Mouse (Mus musculus) spleen, adult 2 months (tissue): ENCODE data around the gene Grhl3. TPM values are rescaled to one million over a fixed set of nuclear protein-coding genes. Genes with fewer than 3 reads are reported as not detected.

ENCODE experiments used
- DNase-seq, 2 experiments: peaks; one replicate each; pipeline versions ENCODE4 v3.0.0 to v3.0.0-alpha.2; 2012 to 2021; ENCODE audit warnings: low spot score in 2 of 2, low read depth in 1 of 2
- H3K27ac ChIP-seq: fragments of 200-500 bp; 2 replicates; pipeline ENCODE4 v1.5.1; 2012; ENCODE audit warnings: low read length, inconsistent platforms; ENCODE audit not compliant: insufficient read depth
- H3K27me3 ChIP-seq: fragments of 200-500 bp; 2 replicates; pipeline ENCODE4 v1.6.1; 2012; ENCODE audit warnings: mild to moderate bottlenecking, moderate library complexity, low read length, inconsistent platforms; ENCODE audit not compliant: control insufficient read depth, insufficient read depth
- H3K36me3 ChIP-seq: fragments of 200-500 bp; 2 replicates; pipeline ENCODE4 v1.6.1; 2012; ENCODE audit warnings: mild to moderate bottlenecking, low read length, inconsistent platforms; ENCODE audit not compliant: control insufficient read depth, insufficient read depth
- H3K4me1 ChIP-seq: fragments of 200-500 bp; 2 replicates; pipeline ENCODE4 v1.6.1; 2011; ENCODE audit warnings: inconsistent platforms; ENCODE audit not compliant: control insufficient read depth, insufficient read depth, insufficient read length
- H3K4me3 ChIP-seq: fragments of 200-500 bp; 2 replicates; pipeline ENCODE4 v1.5.1; 2011; ENCODE audit warnings: mild to moderate bottlenecking, inconsistent platforms; ENCODE audit not compliant: insufficient read depth, insufficient read length; ENCODE audit errors: extremely low read depth
- CTCF ChIP-seq: fragments of 200-500 bp; IDR thresholded peaks from 2 replicates; pipeline ENCODE4 v1.5.1; 2011; ENCODE audit warnings: mild to moderate bottlenecking, inconsistent platforms; ENCODE audit not compliant: insufficient read depth, insufficient read length, insufficient replicate concordance; ENCODE audit errors: extremely low read depth
- POLR2A ChIP-seq: fragments of 200-500 bp; IDR thresholded peaks from 2 replicates; pipeline ENCODE4 v1.6.1; 2011; ENCODE audit warnings: low read depth, low read length, inconsistent platforms
- WGBS: fragments of 180-500 bp; shearing (Covaris S2); methylation state at CpG from one replicate; pipeline ENCODE4 v1.1.7; 2018; 5-methylcytosine and 5-hydroxymethylcytosine counted together
- polyA plus RNA-seq: library from polyadenylated mRNA; depleted of rRNA; stranded (reverse); fragments of >200 nt; gene quantifications from 2 replicates; pipeline ENCODE4 v1.2.3, GENCODE M21; 2012

The Grhl3 gene
- polyA plus RNA-seq, 1 experiment: 0.12 TPM

DNA sequence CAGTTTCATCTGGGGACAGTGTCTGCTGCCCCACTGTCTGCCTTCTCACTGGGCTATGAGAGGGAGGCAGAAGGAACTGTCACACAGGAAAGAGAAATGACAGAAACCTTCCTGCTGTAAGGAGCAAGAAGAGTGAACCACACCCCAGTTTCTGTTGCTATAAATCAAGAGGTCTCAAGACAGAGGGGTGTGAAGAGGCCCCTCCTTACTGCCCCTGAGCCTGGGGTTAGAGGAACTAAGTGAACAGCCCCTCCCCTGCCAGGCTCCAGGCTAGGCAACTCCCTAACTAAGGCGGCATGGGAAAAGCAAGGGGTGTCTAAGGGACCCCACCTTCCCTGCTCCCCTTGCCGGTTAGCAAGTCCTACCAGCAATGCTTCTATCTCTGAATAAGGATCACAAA lies 9.6 kb downstream of the Grhl3 start:
- 13% methylated on average over 2 of the region's 2 CpGs for WGBS
- Histone ChIP-seq H3K27ac (no peak overlapping the region), H3K4me1 (peaks cover under 1% of the 10 kb centered on the region; the same call in 1 of the 2 replicates), H3K4me3 (no peak overlapping the region), H3K36me3 (no peaks in the 10 kb centered on the region), H3K27me3 (peaks cover under 1% of the 10 kb centered on the region; the same call in 1 of the 2 replicates)
- TF ChIP-seq POLR2A: no peak
- TF ChIP-seq CTCF: no peak
- no peak for DNase-seq

DNA sequence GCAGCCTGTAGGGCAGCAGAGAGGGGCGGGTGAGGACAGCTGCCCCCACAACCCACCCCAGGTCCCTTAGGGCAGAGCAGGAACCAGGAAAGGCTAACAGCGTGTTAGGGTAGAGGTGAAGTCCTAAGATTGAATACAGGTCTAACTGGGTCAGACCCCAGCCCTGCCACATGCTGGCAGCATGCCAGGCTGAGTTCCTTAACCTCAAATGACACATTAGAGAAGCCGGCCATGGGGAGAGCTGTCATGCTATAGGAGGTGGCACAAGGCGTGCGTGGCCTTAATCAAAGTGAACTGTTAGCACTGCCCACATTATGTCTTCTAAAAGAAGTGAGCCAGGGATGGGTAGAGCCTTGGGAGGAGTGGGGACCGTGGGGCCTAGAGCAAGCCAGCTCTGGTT lies 24.1 kb downstream of the Grhl3 start:
- H3K4me3 ChIP-seq: no peak overlapping the region
- no peak for DNase-seq
- H3K27me3 ChIP-seq: no peaks in the 10 kb centered on the region
- WGBS: 73% methylated on average over 6 of the region's 6 CpGs
- H3K27ac ChIP-seq: no peak overlapping the region
- no peaks in the 10 kb centered on the region for H3K36me3 ChIP-seq
- H3K4me1 ChIP-seq: peaks cover 5% of the 10 kb centered on the region; the same call in 1 of the 2 replicates
- no peak for TF ChIP-seq CTCF
- TF ChIP-seq POLR2A: no peak

DNA sequence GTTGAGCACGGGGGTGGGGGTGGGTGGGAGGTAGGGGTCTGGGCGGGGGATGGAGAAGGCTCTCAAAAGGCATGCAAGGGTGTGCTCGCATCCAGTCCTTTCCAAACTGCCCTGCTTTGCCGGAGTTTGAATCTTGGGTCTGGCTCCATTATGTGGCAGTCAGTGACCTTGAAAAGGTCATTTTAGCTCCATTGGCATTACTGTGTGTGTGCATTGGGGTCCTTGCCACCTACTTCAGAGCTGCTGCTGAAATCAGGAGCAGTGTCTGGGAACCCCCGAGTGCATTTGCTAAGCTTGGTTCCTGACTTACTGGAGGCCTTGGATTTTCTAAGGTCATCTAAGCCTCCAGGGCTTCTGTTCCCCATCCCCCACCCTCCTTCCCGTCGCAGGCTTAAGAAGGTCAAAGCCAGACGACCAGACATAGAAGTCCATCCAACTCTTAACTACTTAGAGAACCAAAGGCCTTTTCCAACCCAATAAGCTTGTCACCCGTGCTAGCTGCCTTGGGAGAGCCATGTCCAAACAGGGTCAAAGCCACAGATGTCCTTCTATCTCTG lies 24.8 kb downstream of the Grhl3 start:
- Histone ChIP-seq H3K36me3 (no peaks in the 10 kb centered on the region), H3K27ac (no peak overlapping the region), H3K4me3 (no peak overlapping the region), H3K4me1 (peaks cover 5% of the 10 kb centered on the region; the same call in 1 of the 2 replicates), H3K27me3 (no peaks in the 10 kb centered on the region)
- TF ChIP-seq POLR2A (no peak), CTCF (no peak)
- WGBS: 74% methylated on average over 9 of the region's 9 CpGs
- no peak for DNase-seq

DNA sequence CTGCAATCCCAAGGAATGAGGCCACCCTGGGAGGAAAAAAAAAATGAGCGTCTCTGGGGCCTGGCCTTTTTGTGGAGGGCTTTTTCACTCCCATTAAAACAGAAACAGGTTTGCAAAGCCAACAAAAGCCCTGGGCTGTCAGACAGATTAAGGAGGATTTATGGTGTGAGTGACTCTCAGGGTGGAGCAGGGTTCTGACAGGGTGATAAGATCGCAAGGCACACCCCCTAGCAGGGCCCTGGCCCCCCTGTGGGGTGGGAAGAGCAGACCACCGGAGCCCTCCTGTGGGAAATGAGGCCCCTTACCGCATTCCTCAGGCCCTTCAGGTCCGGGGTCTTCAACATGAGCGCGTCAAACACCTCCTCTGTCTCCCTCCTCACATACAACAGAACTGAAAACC lies 25.3 kb downstream of the Grhl3 start:
- Histone ChIP-seq H3K4me3 (no peak overlapping the region), H3K36me3 (no peaks in the 10 kb centered on the region), H3K27me3 (no peaks in the 10 kb centered on the region), H3K4me1 (peaks cover 5% of the 10 kb centered on the region; the same call in 1 of the 2 replicates), H3K27ac (no peak overlapping the region)
- TF ChIP-seq CTCF (no peak), POLR2A (no peak)
- 81% methylated on average over 7 of the region's 7 CpGs for WGBS
- DNase-seq: no peak

DNA sequence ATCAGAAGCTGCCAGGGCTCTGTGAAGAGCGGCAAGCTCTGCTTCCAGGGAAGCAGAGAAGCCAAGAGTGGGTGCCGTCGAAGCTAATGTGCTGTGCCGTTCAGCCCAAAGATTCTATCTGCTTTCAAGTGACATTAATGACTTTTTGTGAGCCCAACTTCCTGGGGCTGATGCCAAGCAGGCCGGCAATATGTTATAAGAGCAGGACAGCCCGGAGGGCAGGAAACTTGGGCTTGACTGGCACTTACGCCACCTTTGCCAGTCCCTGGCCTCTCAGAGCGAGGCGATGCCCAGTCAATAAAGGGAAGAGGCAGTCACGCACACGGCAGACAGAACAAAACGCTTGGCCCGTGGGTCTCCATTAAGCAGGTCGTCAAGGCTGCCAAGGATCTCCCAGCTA lies 25.9 kb downstream of the Grhl3 start:
- WGBS: 64% methylated on average over 14 of the region's 14 CpGs
- no peak for TF ChIP-seq POLR2A
- no peak for TF ChIP-seq CTCF
- DNase-seq: no peak

DNA sequence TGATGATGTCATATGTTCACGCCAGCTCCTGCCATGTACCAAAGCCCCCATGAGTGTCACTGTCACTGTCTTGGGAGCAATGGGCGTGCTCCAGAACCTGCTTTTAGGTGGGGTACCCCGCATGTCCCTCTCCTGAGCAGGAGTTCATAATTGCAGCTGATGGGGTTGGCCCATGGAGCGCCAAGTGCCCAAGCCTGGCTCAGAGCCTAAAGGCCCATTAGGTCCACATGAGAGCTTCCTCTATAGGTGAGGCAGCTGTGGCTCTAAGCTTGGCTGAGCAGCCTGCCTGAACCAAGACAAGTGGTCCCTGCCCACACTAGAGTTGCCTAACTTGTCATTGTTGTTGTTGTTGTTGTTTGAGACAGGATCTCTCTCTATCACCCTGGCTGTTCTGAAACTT lies 26.6 kb downstream of the Grhl3 start:
- no peak overlapping the region for H3K27ac ChIP-seq
- TF ChIP-seq CTCF: no peak
- no peak overlapping the region for H3K4me3 ChIP-seq
- no peaks in the 10 kb centered on the region for H3K27me3 ChIP-seq
- peaks cover 5% of the 10 kb centered on the region; the same call in 1 of the 2 replicates for H3K4me1 ChIP-seq
- H3K36me3 ChIP-seq: no peaks in the 10 kb centered on the region
- no peak for DNase-seq
- WGBS: 89% methylated on average over 4 of the region's 4 CpGs

More for the DNA sequence above, 25.9 kb downstream of the Grhl3 start:
- no peaks in the 10 kb centered on the region for H3K36me3 ChIP-seq
- H3K27ac ChIP-seq: no peak overlapping the region
- no peak overlapping the region for H3K4me3 ChIP-seq
- H3K27me3 ChIP-seq: no peaks in the 10 kb centered on the region
- H3K4me1 ChIP-seq: peaks cover 5% of the 10 kb centered on the region; the same call in 1 of the 2 replicates

DNA sequence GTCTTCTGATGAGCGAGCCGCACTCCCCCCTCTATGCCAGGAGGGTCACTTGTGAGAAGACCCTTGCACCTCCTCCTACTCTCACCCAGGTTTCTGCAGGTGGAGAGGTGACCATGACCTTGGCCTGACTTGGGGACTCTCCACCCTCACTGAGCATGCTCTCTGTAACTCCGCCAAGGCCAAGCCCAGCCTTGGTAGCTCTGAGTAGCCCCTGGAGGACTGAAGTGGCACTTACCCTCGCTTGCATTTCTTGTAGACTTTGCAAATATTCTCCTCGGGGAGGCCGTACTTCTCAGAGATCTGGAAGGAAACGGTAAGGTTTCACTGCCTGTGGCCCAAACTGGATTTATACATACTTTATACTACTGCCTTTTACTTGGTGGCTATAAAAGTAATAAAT lies 27.4 kb downstream of the Grhl3 start:
- H3K27ac ChIP-seq: no peak overlapping the region
- H3K4me1 ChIP-seq: peaks cover 5% of the 10 kb centered on the region; the same call in 1 of the 2 replicates
- no peak for TF ChIP-seq CTCF
- no peak for TF ChIP-seq POLR2A
- no peaks in the 10 kb centered on the region for H3K36me3 ChIP-seq
- H3K27me3 ChIP-seq: no peaks in the 10 kb centered on the region
- WGBS: 91% methylated on average over 7 of the region's 7 CpGs
- DNase-seq: no peak
- H3K4me3 ChIP-seq: no peak overlapping the region
